Mouse (Mus musculus): ENCODE measurements around the gene Ttc27. TPM values are rescaled to one million over a fixed set of nuclear protein-coding genes. Genes with fewer than 3 reads are reported as not detected.

Ttc27 gene
- polyA plus RNA-seq, 1 experiment from 2014 or later, result 18.0 TPM

DNA sequence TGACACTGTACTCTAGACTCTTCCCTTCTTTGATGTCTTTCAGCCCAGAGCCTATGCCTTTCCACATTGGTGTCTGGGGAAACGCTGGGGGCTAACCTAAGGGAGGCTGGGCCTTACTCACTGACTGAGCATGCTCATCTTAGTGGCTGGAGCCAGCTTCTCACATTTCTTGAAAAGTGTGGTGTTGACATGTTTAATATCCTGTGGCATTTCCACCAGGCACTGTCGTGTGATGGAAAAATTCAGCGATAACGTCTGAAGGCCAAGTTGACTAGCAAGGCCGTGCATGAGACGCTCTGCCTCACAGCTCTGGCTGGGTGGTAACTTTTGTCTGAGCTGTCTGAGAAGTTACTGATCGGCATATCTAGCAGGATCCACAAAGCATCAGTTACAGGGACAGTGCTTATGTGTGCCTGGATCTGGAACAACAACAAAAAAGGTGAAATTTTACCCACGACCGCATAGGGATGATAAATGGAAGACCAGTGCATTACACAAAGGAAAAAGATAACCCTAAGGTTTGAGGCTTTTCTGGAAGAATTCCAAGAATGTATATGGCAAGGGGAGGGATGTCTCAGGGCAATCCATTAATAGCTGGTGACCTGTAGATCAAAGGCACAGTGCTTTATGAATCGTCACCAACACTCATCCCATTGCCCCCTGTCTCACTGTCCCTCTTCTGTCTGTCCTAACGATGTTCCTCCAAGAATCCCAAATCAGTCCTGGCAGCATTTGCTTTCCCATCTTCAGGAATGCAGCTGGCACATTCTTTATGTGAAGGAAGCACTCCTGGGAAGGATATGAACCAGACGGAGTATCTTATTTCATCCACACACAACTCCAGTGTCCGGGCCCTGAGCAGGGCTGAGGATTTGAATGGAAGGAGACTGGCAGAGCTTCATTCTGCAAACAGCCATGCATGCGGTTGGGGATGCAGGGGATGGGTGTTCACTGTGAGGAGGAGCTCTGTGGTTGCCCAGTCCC is 152.9 kb downstream of the Ttc27 start:
- H3K9me3 ChIP-seq, result no peaks in the 10 kb centered on the region
- no peaks in the 10 kb centered on the region for H3K27me3 ChIP-seq
- 71% methylated on average over 14 of the region's 14 CpGs for WGBS
- no peak overlapping the region for H3K9ac ChIP-seq
- H3K36me3 ChIP-seq, result no peaks in the 10 kb centered on the region
- H3K4me3 ChIP-seq, result no peak overlapping the region
- H3K27ac ChIP-seq (replicated peaks), result no peak overlapping the region
- ATAC-seq (ENCODE audit: low read depth), result no peak
- H3K4me1 ChIP-seq (replicated peaks), result peaks cover 41% of the 10 kb centered on the region
- H3K4me2 ChIP-seq, result no peak overlapping the region

DNA sequence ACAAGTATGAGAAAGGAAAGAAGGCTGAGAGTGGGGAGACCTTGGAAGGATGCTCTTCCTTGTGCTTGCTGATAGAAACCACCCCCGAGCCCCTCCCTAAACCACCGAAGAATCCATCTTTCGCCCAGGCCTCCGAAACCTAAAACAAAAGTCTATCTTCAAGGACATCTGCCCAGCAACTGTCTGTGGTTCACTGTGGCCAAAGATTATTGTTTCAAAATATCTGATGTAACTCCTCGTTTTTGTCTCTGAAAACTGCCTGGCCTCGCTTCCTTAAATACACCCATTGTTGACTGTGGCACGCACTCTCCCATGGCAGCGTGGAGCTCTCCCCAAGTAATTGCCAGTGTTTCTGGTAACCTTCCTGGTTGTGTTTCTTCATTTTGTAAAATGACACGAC is 155.0 kb downstream of the Ttc27 start:
- Histone ChIP-seq H3K27me3 (no peaks in the 10 kb centered on the region), H3K4me1 (replicated peaks) (peaks cover 22% of the 10 kb centered on the region), H3K4me2 (no peak overlapping the region), H3K9ac (no peak overlapping the region), H3K36me3 (no peaks in the 10 kb centered on the region), H3K4me3 (no peak overlapping the region), H3K27ac (replicated peaks) (no peak overlapping the region), H3K9me3 (0 out of 2 replicates have a peak, but pooled peaks cover 2% of the 10 kb centered on the region)
- 80% methylated on average over 9 of the region's 9 CpGs for WGBS
- ATAC-seq (ENCODE audit: low read depth), result no peak

DNA sequence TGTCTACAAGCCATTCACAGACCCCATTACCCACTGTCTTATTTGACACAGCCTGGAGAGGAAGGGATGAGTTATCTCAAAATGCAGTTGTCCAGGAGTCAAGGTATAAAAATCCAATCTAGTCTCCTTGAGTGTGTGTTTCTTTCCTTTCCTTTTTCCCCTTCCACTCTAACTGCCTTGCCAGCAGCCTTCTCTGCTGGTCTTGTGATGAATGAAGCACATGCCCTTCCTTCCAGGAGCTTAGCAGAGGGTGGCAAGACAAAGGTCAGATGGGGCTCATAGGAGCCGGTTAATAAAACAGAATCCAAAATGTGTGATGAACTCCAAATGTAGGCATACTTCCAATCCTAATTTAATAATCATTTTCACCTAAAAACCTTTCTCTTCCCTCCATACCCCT is 156.2 kb downstream of the Ttc27 start:
- Histone ChIP-seq H3K9me3 (0 out of 2 replicates have a peak, but pooled peaks cover 3% of the 10 kb centered on the region), H3K4me1 (replicated peaks) (0 out of 2 replicates have a peak, but pooled peaks cover 12% of the 10 kb centered on the region), H3K36me3 (no peaks in the 10 kb centered on the region), H3K9ac (no peak overlapping the region), H3K4me3 (no peak overlapping the region), H3K27me3 (no peaks in the 10 kb centered on the region), H3K4me2 (no peak overlapping the region), H3K27ac (replicated peaks) (no peak overlapping the region)
- ATAC-seq (ENCODE audit: low read depth), result no peak
- 81% methylated on average over 1 of the region's 1 CpGs for WGBS

DNA sequence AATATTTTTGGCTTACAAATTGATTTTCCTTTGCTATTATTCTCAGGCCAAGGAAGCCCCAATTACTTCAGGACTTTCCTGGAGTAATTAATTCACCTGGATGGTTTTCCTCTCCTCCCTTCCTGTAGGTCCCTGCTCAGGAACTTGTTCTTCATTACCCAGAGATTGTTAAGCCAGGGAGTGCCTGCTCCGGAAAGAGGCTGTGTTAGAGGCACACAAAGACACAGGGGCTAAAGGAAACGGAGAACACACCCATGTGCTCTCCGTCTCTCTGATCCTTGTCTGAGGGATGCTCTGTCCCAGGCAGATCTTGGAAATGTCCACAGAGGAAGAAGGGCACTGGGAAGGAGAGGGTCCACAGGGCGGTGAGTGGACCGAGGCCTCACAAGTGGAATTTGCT is 158.2 kb downstream of the Ttc27 start:
- H3K4me2 ChIP-seq, result no peak overlapping the region
- WGBS, result 96% methylated on average over 5 of the region's 5 CpGs

DNA sequence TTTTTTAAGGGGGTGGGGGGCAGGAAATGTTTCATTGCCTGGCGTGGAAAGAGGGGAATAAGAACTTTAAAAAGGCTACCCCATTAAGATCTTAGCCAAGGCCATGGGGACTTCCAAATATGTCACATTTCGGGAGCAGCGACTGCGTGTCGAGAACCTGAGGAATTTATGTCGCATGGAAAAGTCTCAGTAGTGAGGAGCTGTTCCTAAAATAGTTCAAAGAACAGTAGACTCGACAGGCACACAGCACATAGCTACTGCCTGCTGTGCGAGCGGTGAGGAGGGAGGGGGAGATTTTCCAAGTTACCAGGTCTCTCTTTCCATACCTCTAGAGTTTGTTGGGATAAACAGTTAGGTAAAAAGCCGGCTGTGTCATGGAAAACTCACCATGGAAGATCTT is 159.4 kb downstream of the Ttc27 start:
- no peak overlapping the region for H3K4me2 ChIP-seq
- H3K36me3 ChIP-seq, result no peaks in the 10 kb centered on the region
- no peak overlapping the region for H3K9ac ChIP-seq
- 80% methylated on average over 10 of the region's 10 CpGs for WGBS
- 0 out of 2 replicates have a peak, but pooled peaks cover 3% of the 10 kb centered on the region for H3K9me3 ChIP-seq
- no peak for ATAC-seq (ENCODE audit: low read depth)
- no peaks in the 10 kb centered on the region for H3K27me3 ChIP-seq
- H3K4me3 ChIP-seq, result no peak overlapping the region
- H3K4me1 ChIP-seq (replicated peaks), result no peaks in the 10 kb centered on the region
- no peak overlapping the region for H3K27ac ChIP-seq (replicated peaks)

More for the DNA sequence above, 158.2 kb downstream of the Ttc27 start:
- H3K27me3 ChIP-seq, result no peaks in the 10 kb centered on the region
- 0 out of 2 replicates have a peak, but pooled peaks cover 3% of the 10 kb centered on the region for H3K4me1 ChIP-seq (replicated peaks)
- no peaks in the 10 kb centered on the region for H3K36me3 ChIP-seq
- H3K27ac ChIP-seq (replicated peaks), result no peak overlapping the region
- H3K9me3 ChIP-seq, result 0 out of 2 replicates have a peak, but pooled peaks cover 3% of the 10 kb centered on the region
- no peak overlapping the region for H3K9ac ChIP-seq
- no peak for ATAC-seq (ENCODE audit: low read depth)
- H3K4me3 ChIP-seq, result no peak overlapping the region

DNA sequence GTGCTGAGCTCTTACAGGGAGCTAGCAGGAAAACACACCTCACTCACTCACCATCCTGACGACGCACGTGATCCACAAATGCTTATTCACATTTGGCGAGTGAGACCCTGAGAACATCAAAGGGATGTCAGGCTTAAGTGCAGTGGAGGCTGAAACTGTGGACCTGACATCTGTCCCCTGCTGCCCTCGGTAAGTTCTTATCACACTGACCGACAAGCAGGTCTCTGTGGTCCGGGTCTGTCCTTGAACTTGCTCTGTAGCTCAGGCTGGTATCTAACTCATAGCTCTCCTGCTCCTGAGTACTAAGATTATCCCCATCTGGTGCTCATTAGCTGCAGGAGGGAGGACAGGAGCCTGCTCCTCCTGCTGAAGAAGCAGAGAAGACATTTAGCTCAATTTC is 162.2 kb downstream of the Ttc27 start:
- H3K4me3 ChIP-seq, result no peak overlapping the region
- H3K9ac ChIP-seq, result no peak overlapping the region
- no peak overlapping the region for H3K27ac ChIP-seq (replicated peaks)
- no peaks in the 10 kb centered on the region for H3K27me3 ChIP-seq
- no peak for ATAC-seq (ENCODE audit: low read depth)
- 0 out of 2 replicates have a peak, but pooled peaks cover 3% of the 10 kb centered on the region for H3K9me3 ChIP-seq
- no peaks in the 10 kb centered on the region for H3K4me1 ChIP-seq (replicated peaks)
- H3K4me2 ChIP-seq, result no peak overlapping the region
- no peaks in the 10 kb centered on the region for H3K36me3 ChIP-seq
- WGBS, result 75% methylated on average over 7 of the region's 7 CpGs

DNA sequence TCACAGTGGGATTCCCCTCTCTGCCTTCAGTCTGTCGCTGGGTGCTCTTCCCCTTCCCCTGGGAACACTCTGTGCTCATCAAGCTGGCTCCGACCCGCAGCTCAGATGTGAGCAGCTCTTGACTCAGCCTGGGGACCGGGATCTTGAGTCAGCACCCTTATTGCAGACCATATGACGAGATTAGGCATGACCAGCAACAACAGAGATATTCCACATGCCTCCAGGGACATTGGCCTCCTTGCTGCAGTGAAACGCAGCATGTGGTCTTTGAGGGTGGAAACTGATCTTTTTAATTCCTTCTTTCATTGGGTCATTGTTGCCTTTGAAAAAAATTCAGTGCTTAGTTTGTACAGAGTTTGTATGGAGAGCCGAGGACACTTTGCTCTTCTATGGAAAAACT is 169.5 kb downstream of the Ttc27 start:
- Histone ChIP-seq H3K4me1 (replicated peaks) (no peaks in the 10 kb centered on the region), H3K36me3 (no peaks in the 10 kb centered on the region), H3K9me3 (no peaks in the 10 kb centered on the region), H3K4me3 (no peak overlapping the region), H3K9ac (no peak overlapping the region), H3K27me3 (no peaks in the 10 kb centered on the region), H3K4me2 (no peak overlapping the region), H3K27ac (replicated peaks) (no peak overlapping the region)
- WGBS, result 69% methylated on average over 7 of the region's 7 CpGs
- ATAC-seq (ENCODE audit: low read depth), result no peak

DNA sequence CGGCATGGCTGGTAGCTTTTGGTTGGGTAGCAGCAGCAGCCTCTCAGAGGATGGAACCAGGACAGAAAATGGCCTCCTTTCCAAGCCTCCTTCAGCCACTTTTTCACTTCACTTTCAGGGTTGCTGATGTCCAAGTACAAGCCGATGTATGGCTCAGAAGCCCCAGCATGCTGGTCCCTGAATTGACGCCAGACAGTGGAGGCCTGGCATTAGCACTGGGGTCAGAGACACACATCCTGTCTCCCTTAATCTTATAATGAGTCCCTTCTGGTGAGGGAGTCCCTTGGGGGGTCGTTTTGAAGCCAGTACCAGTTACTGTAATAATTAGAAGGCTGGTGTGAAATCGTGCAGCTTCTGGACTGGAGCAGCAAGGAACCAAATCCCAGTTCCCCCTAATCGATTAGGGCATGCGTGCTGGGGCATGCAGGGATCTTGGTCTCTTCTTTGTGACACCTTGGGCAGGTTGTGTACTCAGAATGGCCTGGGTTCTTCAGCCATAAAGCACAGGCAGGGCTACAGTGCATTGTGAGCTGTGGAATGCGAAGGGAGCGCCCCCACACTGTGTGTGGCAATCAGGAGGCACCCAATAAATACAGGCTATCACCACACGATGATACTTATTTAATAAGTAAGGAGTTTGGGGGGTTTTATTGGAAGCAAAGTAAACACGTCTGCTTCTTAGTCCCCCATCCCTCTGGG is 171.5 kb downstream of the Ttc27 start:
- no peak overlapping the region for H3K4me3 ChIP-seq

DNA sequence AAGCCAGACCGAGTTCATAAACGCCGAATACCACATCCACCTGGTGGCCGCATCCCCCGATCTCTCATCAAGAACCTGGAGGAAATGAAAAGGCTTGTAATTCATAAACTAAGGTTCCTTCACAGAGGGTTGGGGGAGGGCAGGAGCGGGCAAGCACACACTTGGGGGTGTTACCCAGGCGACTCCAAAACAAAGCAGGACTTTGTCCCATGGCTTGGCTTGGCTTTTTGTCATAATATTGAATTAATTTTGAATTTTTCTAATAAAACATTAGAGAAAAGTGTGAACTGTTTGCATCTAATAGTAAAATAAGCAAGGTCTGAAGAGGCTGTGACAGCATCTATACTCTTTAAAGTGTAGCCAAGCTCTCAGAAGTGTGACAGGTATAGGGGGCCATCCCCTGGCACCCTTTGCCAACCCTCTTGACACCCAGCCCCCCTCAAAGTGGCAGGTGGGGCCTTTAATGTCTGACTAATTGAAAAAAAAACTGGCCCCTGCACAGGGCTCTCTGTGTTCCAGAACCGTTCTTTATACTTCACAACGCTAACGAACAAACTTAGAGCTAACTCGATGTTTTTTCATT is 172.1 kb downstream of the Ttc27 start:
- no peak for ATAC-seq (ENCODE audit: low read depth)
- H3K4me3 ChIP-seq, result no peak overlapping the region
- H3K27ac ChIP-seq (replicated peaks), result no peak overlapping the region
- H3K9me3 ChIP-seq, result no peaks in the 10 kb centered on the region
- H3K9ac ChIP-seq, result no peak overlapping the region
- 92% methylated on average over 11 of the region's 11 CpGs for WGBS
- H3K36me3 ChIP-seq, result no peaks in the 10 kb centered on the region
- H3K4me1 ChIP-seq (replicated peaks), result no peaks in the 10 kb centered on the region
- no peak overlapping the region for H3K4me2 ChIP-seq
- no peaks in the 10 kb centered on the region for H3K27me3 ChIP-seq

More for the DNA sequence above, 171.5 kb downstream of the Ttc27 start:
- WGBS, result 79% methylated on average over 11 of the region's 11 CpGs
- H3K4me1 ChIP-seq (replicated peaks), result no peaks in the 10 kb centered on the region
- H3K27ac ChIP-seq (replicated peaks), result no peak overlapping the region
- H3K36me3 ChIP-seq, result no peaks in the 10 kb centered on the region
- no peak overlapping the region for H3K4me2 ChIP-seq
- ATAC-seq (ENCODE audit: low read depth), result no peak
- H3K9ac ChIP-seq, result no peak overlapping the region
- H3K9me3 ChIP-seq, result no peaks in the 10 kb centered on the region
- no peaks in the 10 kb centered on the region for H3K27me3 ChIP-seq

DNA sequence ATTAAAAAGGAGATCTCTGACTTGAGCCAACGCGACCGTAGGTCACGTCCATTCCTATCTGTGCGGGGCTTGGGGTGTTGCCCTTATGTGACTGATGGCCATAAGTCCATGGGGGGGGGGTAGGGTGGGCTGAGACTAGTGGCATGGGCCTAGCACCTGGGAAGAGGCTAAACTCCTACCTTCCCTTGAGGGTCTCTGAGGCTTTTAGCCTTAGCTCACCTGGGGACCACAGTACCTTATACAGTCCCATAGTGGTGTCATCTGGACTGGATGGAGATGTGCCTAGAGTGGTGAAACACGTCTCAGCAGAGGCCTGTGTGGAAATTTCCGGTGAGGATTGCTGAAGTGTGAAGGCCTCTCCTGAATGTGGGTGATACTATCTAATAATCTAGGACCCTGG is 184.9 kb downstream of the Ttc27 start:
- Histone ChIP-seq H3K36me3 (no peaks in the 10 kb centered on the region), H3K4me3 (no peak overlapping the region), H3K27me3 (no peaks in the 10 kb centered on the region), H3K4me1 (replicated peaks) (no peaks in the 10 kb centered on the region), H3K4me2 (no peak overlapping the region), H3K9ac (no peak overlapping the region), H3K9me3 (peaks cover 5% of the 10 kb centered on the region; the same call in 1 of the 2 replicates), H3K27ac (replicated peaks) (no peak overlapping the region)
- 91% methylated on average over 7 of the region's 7 CpGs for WGBS
- ATAC-seq (ENCODE audit: low read depth), result no peak

DNA sequence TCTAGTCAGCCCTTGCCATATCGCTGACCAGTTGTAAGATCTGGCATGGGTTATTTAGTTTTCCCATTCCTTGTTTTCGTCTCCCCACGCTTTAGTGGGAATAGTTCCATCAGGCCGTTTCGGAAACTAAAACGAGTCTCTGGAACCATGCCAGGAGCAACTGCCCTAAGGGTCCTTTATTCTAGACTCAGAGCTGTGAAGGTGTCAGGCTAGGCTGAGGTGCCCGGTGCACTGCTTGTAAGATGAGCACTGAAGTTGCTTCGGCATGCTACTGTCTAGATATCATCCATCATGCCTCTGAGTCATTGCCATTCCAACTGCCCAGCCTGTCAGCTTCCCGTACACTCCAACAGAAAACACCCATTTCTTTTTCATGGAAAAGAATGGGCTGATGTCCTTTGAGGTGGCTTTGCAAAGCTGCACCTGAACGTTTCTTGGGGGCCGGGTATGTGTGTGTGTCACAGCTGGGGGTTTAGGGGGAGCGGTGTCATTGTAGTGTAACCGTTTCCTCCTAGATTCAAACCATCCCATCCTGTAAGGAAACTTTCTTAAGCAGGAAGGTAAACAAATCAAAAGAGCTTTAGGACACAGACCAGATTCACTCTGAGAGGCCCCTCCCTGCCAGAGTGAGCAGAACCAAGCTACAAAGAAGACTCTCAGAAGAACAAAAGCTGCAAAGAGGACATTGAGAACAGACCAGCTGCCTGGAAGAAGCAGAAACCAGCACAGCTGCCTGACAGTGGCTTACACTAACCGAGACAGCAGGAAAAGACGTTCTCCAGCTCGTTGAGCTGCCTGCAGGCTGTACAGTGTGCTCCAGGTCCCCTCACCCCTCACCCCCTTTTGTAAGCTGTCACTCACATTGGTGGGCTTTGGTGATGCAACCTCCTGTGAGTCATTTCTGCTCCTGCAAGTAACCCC is 186.1 kb downstream of the Ttc27 start:
- Histone ChIP-seq H3K9me3 (peaks cover 5% of the 10 kb centered on the region; the same call in 1 of the 2 replicates), H3K4me1 (replicated peaks) (no peaks in the 10 kb centered on the region), H3K4me2 (no peak overlapping the region), H3K4me3 (no peak overlapping the region), H3K27ac (replicated peaks) (no peak overlapping the region), H3K9ac (no peak overlapping the region), H3K36me3 (no peaks in the 10 kb centered on the region), H3K27me3 (no peaks in the 10 kb centered on the region)
- 58% methylated on average over 16 of the region's 16 CpGs for WGBS
- no peak for ATAC-seq (ENCODE audit: low read depth)

Measured in neural tube, embryonic 13.5 days (tissue).